16 mouse cellular contexts compared by ENCODE assay signal in genomic region chr9:29594537-29595294, GRCm38 (mm10).
DNase-seq lines count a peak whose midpoint lies in the region; ATAC-seq and TF ChIP-seq lines count a peak whose summit lies in the region.
"Had no signal": no experiment of that assay in that cellular context is flagged by ENCODE, and none has a peak within 500 bp of the region (broad histone marks: within the 10 kb centered on the region; RNA-seq: fewer than 3 reads in every experiment).

No protein-coding gene starts in this region.

- 55% methylated on average over 21 of the region's 21 CpGs for WGBS in neural tube, embryonic 14.5 days

- peak overlapping the region; percentile 32; the same call in 1 of the 2 replicates for H3K27ac ChIP-seq in left cerebral cortex, adult 2 months
- H3K27ac ChIP-seq in neural tube, embryonic 14.5 days (ENCODE audit: low read depth, low read length) = peak overlapping the region; percentile 31; the same call in 1 of the 2 replicates
- H3K27ac ChIP-seq: limb, embryonic 15.5 days; stomach, postnatal 0 days had no signal

- H3K36me3 ChIP-seq in neural tube, embryonic 14.5 days (ENCODE audit: control insufficient read depth, insufficient read depth, low read length) = no peaks in the 10 kb centered on the region
- H3K36me3 ChIP-seq: limb, embryonic 15.5 days had no signal

- no peak for TF ChIP-seq CTCF in left cerebral cortex, adult 2 months (IDR thresholded peaks at IDR 0.05)

- intact Hi-C loops in left cerebral cortex, adult 2 months (cut with DNase I) = no loop called here
- intact Hi-C loops in left cerebral cortex, postnatal 14 days (cut with DNase I) = no loop called here

- 0 out of 2 replicates have a peak, but pooled peaks cover 8% of the 10 kb centered on the region for H3K4me1 ChIP-seq in neural tube, embryonic 14.5 days (ENCODE audit: control insufficient read depth, insufficient read depth, low read length)
- H3K4me1 ChIP-seq: limb, embryonic 15.5 days had no signal

- no peak overlapping the region for H3K4me3 ChIP-seq in left cerebral cortex, adult 2 months
- H3K4me3 ChIP-seq in neural tube, embryonic 14.5 days (ENCODE audit: low read depth, low read length) = no peak overlapping the region
- H3K4me3 ChIP-seq: limb, embryonic 15.5 days had no signal

- no peaks in the 10 kb centered on the region for H3K9me3 ChIP-seq in neural tube, embryonic 14.5 days (ENCODE audit: control insufficient read depth, low read length)
- H3K9me3 ChIP-seq: limb, embryonic 15.5 days had no signal

- no peak overlapping the region for H3K9ac ChIP-seq in neural tube, embryonic 14.5 days (replicated peaks; ENCODE audit: low read depth, low read length)
- H3K9ac ChIP-seq: limb, embryonic 15.5 days had no signal

- ATAC-seq in cerebellum, adult (ENCODE audit: insufficient number of reproducible peaks, low FRiP score, low TSS enrichment) = peak; percentile 42; the same call in 1 of the 2 replicates
- ATAC-seq in neural tube, embryonic 14.5 days (ENCODE audit: low read depth) = no peak
- no peak for ATAC-seq in frontal cortex, adult (ENCODE audit: low TSS enrichment)
- ATAC-seq: forebrain, embryonic 16.5 days had no signal

- H3K27me3 ChIP-seq in neural tube, embryonic 14.5 days (ENCODE audit: control insufficient read depth, insufficient read depth, low read length) = no peaks in the 10 kb centered on the region

- no peak for DNase-seq in cerebellum, postnatal 4 days (ENCODE audit: low spot score in 2 of 2)
- DNase-seq in left cerebral cortex, adult 2 months (ENCODE audit: extremely low spot score in 1 of 2, low spot score in 2 of 2) = no peak
- DNase-seq in left cerebral cortex, postnatal 14 days (ENCODE audit: low spot score in 2 of 2) = no peak
- peak; percentile 67 to 74 for DNase-seq in cerebellum, postnatal 25 days
- no peak for DNase-seq in adrenal gland, postnatal 4 days (ENCODE audit: low spot score in 2 of 2)
- DNase-seq: adrenal gland, adult 8-10 months; gastrocnemius, postnatal 36 days; kidney, postnatal 36 days; lung, adult 2 months; spleen, adult 18-20 months had no signal

- no peak overlapping the region for H3K4me2 ChIP-seq in neural tube, embryonic 14.5 days (ENCODE audit: low read depth, low read length)
- H3K4me2 ChIP-seq: limb, embryonic 15.5 days had no signal

Comparison
In these comparisons a context has a peak if more than half of its experiments do, and no peak if none do; other contexts are left out.
1. DNase-seq: peak in cerebellum, postnatal 25 days (2 of 2); none in cerebellum, postnatal 4 days (0 of 2), left cerebral cortex, adult 2 months (0 of 2), left cerebral cortex, postnatal 14 days (0 of 2) and adrenal gland, postnatal 4 days (0 of 2).